ENCODE assay signal across 8 mouse cellular contexts in the genomic region with DNA sequence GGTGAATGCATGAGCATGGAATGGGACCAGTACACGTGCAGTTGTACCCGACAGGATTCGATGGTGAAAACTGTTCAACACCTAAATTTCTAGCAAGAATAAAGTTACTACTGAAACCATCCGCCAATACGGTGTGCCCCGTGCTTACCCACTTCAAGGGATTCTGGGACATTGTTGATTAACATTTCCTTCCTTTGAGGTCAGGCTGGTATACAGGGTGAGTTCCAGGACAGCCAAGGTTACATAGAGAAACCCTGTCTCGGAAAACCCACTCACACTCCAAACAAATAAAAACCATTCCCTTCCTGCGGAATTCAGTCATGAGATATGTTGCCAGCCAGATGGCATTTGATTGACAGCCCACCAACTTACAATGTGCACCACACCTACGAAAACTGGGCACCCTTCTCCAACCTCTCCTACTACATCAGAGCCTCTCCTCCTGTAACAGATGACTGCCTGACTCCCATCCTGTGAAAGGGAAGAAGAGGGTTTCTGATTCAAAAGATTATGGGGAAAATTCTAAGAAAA. TPM values are rescaled to one million over a fixed set of nuclear protein-coding genes. Genes with fewer than 3 reads are reported as not detected.
DNase-seq lines count a peak whose midpoint lies in the region; ATAC-seq lines count a peak whose summit lies in the region.

No protein-coding gene starts in this region.

- H3K9ac ChIP-seq in neural tube, embryonic 11.5 days (ENCODE audit: low read length): peak overlapping the region; percentile 90
- H3K9ac ChIP-seq in midbrain, embryonic 14.5 days (replicated peaks; ENCODE audit: low read length): peak overlapping the region; percentile 95

- 0 out of 2 replicates have a peak, but pooled peaks have one; percentile 23 for ATAC-seq in neural tube, embryonic 11.5 days (ENCODE audit: insufficient read depth, low FRiP score, low TSS enrichment)
- ATAC-seq in midbrain, embryonic 14.5 days (ENCODE audit: low FRiP score, low TSS enrichment): 0 out of 2 replicates have a peak, but pooled peaks have one; percentile 2

- H3K4me2 ChIP-seq in neural tube, embryonic 11.5 days (ENCODE audit: low read depth): peak overlapping the region; percentile 69
- peak overlapping the region; percentile 77 for H3K4me2 ChIP-seq in midbrain, embryonic 14.5 days (ENCODE audit: low read length)

- H3K27ac ChIP-seq in neural tube, embryonic 11.5 days (ENCODE audit: low read depth, low read length): peak overlapping the region; percentile 75; the same call in 1 of the 2 replicates
- peak overlapping the region; percentile 87 for H3K27ac ChIP-seq in midbrain, embryonic 14.5 days (replicated peaks; ENCODE audit: low read depth, low read length)

- no peaks in the 10 kb centered on the region for H3K36me3 ChIP-seq in neural tube, embryonic 11.5 days (ENCODE audit: control insufficient read depth, insufficient read depth, low read length)
- peaks cover 8% of the 10 kb centered on the region for H3K36me3 ChIP-seq in midbrain, embryonic 14.5 days (ENCODE audit: control insufficient read depth, insufficient read depth, low read length)

- H3K27me3 ChIP-seq in neural tube, embryonic 11.5 days (ENCODE audit: control insufficient read depth, insufficient read depth, low read length): no peaks in the 10 kb centered on the region
- H3K27me3 ChIP-seq in midbrain, embryonic 14.5 days (ENCODE audit: control insufficient read depth, insufficient read depth, low read length): no peaks in the 10 kb centered on the region

- H3K4me1 ChIP-seq in neural tube, embryonic 11.5 days (ENCODE audit: control insufficient read depth, insufficient read depth, low read length): peaks cover 2% of the 10 kb centered on the region; the same call in 1 of the 2 replicates
- peaks cover 16% of the 10 kb centered on the region for H3K4me1 ChIP-seq in midbrain, embryonic 14.5 days (ENCODE audit: control insufficient read depth, insufficient read depth, low read length)

- 19% methylated on average over 9 of the region's 9 CpGs for WGBS in neural tube, embryonic 11.5 days
- WGBS in midbrain, embryonic 14.5 days: 13% methylated on average over 9 of the region's 9 CpGs

- H3K4me3 ChIP-seq in neural tube, embryonic 11.5 days (ENCODE audit: low read depth, low read length): peak overlapping the region; percentile 88
- peak overlapping the region; percentile 96 for H3K4me3 ChIP-seq in midbrain, embryonic 14.5 days (replicated peaks; ENCODE audit: low read depth, low read length)

- no peak for DNase-seq in neural tube, embryonic 11.5 days (ENCODE audit: low spot score)
- no peak for DNase-seq in neural tube, embryonic 10.5 days (ENCODE audit: extremely low spot score, low spot score)
- peak; percentile 13 for DNase-seq in fibroblast of lung, adult 2 months (ENCODE audit: low read depth)
- DNase-seq in layer of hippocampus, postnatal 36 days: peak; percentile 22 to 37
- no peak for DNase-seq in midbrain, embryonic 14.5 days
- no peak for DNase-seq in urinary bladder, adult 18-20 months (ENCODE audit: low spot score in 2 of 2)
- DNase-seq in ovary, postnatal 36 days (ENCODE audit: low spot score): no peak
- no peak for DNase-seq in ovary, postnatal 14 days (ENCODE audit: low spot score)

- H3K9me3 ChIP-seq in neural tube, embryonic 11.5 days (ENCODE audit: control insufficient read depth, low read length): no peaks in the 10 kb centered on the region
- no peaks in the 10 kb centered on the region for H3K9me3 ChIP-seq in midbrain, embryonic 14.5 days (ENCODE audit: control insufficient read depth, low read length)

RNA-seq across cellular contexts. Expression of a gene that starts 0.6 kb away (rescaled TPM):
- 96.1 and 103 TPM in 2 replicates for polyA plus RNA-seq in neural tube, embryonic 11.5 days (2014; fragmentation: Nextera tagmentation; extraction: Ambion mirVana)
- 100 to 1,000 TPM; 102 to 108 TPM for total RNA-seq in layer of hippocampus, postnatal 36 days (2021)
- 192 and 197 TPM in 2 replicates for polyA plus RNA-seq in midbrain, embryonic 14.5 days (2014; fragmentation: Nextera tagmentation; extraction: Ambion mirVana)

RNA-seq across cellular contexts. Expression of a gene that starts 37.4 kb away (rescaled TPM):
- 28.2 and 28.4 TPM in 2 replicates for polyA plus RNA-seq in neural tube, embryonic 11.5 days (2014; fragmentation: Nextera tagmentation; extraction: Ambion mirVana)
- total RNA-seq in layer of hippocampus, postnatal 36 days (2021): 10 to 100 TPM; 52.4 to 53.3 TPM
- polyA plus RNA-seq in midbrain, embryonic 14.5 days (2014; fragmentation: Nextera tagmentation; extraction: Ambion mirVana): 41.9 and 47.5 TPM in 2 replicates

RNA-seq across cellular contexts. Expression of a gene that starts 41.9 kb away (rescaled TPM):
- 82.7 and 101 TPM in 2 replicates for polyA plus RNA-seq in neural tube, embryonic 11.5 days (2014; fragmentation: Nextera tagmentation; extraction: Ambion mirVana)
- total RNA-seq in layer of hippocampus, postnatal 36 days (2021): 10 to 100 TPM; 40.3 to 41.9 TPM
- 56.8 and 75.5 TPM in 2 replicates for polyA plus RNA-seq in midbrain, embryonic 14.5 days (2014; fragmentation: Nextera tagmentation; extraction: Ambion mirVana)

Comparison
In these comparisons a context has a peak if more than half of its experiments do, and no peak if none do; other contexts are left out.
1. DNase-seq: peak in fibroblast of lung, adult 2 months (single experiment) and layer of hippocampus, postnatal 36 days (2 of 2); none in neural tube, embryonic 11.5 days (single experiment), neural tube, embryonic 10.5 days (single experiment), midbrain, embryonic 14.5 days (single experiment), urinary bladder, adult 18-20 months (0 of 2), ovary, postnatal 36 days (single experiment) and ovary, postnatal 14 days (single experiment).